Mouse (Mus musculus) lung, postnatal 0 days (tissue): ENCODE results near the gene Morc2a.

Source experiments
- CTCF ChIP-seq: IDR thresholded peaks from 2 replicates; pipeline ENCODE4 v1.5.1; 2016; ENCODE audit warnings: antibody characterized with exemption, mild to moderate bottlenecking
- EP300 ChIP-seq: IDR thresholded peaks from 2 replicates; pipeline ENCODE4 v1.6.1; 2016; ENCODE audit warnings: antibody characterized with exemption, mild to moderate bottlenecking, control low read depth

GRCm38 (mm10) chr11:3647688-3648087, 1.3 kb upstream of the Morc2a start:
- TF ChIP-seq CTCF (no peak), EP300 (no peak)
